Mouse (Mus musculus) inflammation-experienced regulatory T-cells, adult 16 weeks (primary cell): Measurements from ENCODE around the gene Egr2. TPM values are rescaled to one million over a fixed set of nuclear protein-coding genes. Genes with fewer than 3 reads are reported as not detected.

Source experiments
- polyA plus RNA-seq: library from polyadenylated mRNA; unstranded; fragments of 100-300 nt; shearing (Covaris generic); gene quantifications from one replicate; pipeline ENCODE4 v1.2.1, GENCODE M21; 2017

Gene Egr2
- 69.6 TPM for polyA plus RNA-seq

DNA sequence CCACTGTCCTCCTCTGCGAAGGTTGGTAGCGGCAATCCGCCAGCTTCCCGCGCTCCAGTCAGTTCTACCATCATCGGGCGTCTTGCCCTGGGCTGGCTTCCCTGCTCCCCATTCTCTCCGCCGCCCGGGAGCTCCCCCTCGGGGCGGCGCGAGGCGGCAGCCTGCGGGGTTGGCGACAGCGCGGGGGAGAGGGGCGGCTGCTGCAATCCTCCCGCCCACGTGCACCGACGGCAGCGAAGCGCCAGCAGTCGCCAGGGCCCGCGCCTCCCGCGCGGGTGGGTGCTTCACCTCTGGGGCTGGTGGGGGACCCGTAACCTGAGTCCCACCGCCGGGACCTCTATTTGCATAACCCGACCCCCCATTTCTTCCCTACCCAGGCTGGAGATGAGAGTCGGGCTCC lies at the start of gene Egr2:
Egr2 (plus strand) TSS at position 220 of the 400 bp plus-strand sequence.

DNA sequence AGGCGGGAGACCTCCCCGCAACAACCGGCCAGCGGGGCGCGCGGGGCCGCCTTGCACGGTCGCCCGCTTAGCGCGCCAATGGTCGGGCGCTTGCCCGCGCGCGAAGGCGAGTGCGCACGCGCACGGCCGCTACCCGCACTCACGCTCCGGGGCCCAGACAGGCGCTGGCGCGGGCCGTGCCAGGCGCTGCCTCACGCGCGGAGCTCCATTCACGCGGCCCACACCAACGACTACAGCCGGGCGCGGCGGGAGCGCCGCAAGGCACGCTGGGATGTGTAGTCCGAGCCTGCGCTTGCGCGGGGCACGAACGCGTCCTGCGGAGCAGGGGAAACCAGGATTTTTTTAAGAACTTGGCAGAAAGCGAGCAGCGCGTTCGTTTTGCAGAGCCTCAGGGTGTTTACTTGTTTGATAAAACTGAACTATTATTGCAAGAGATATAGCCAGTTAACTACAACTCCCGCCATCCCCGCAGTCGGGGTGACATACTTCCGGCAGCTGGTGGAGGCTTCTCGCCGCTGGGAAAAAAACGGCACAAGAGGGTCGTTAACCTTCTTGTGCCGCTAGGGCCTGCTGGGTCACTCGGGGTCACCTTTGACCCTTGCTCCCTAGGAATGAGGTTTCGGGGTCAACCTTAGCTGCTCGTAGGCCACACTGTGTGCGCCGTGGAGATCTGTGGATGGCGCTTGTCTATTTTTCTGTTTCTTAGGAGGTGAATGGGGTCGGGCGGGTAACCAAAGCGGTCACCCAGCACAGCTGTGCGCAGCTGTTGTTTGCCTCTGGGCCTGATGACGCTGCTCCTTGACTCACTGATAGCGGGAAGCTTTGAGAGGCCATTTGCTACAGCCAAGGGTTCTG lies 13.8 kb downstream of the Egr2 start, which contains the start of gene Ado:
Ado (minus strand) TSS at position 79 of the 855 bp plus-strand sequence.

Other genes with a start within 250 kb of the Egr2 start
- gene Ado, start 13.5 kb downstream of the Egr2 start, polyA plus RNA-seq: 10.5 TPM